Mouse (Mus musculus) thymus, postnatal 14 days (tissue): ENCODE results near the gene Rbpj.
"Not testable (repeated sequence)": the region's sequence is repeated elsewhere in the genome, so short reads cannot be mapped to it uniquely, and the experiment has no call there.

Experiments
- DNase-seq: peaks from one replicate; pipeline ENCODE4 v3.0.0; 2021

Rbpj gene

DNA sequence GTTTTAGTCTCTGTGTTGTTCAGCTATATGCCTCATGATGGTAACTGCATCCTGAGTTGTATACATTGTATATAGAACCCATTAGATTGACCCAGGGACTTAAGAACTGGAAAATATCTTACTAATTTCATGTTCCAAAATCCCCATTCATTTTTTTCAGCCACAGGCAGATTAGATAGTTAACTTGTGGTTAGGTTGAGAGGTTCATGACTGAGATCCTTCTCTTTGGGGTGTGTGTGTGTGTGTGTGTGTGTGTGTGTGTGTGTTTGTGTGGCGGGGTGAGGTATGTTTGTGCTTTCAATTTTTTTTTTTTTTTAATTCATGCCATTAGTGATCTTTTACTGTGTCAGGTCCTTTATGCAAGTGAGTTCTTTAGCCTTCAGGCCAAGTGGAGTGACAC lies 133.2 kb downstream of the Rbpj start:
- no peak for DNase-seq

DNA sequence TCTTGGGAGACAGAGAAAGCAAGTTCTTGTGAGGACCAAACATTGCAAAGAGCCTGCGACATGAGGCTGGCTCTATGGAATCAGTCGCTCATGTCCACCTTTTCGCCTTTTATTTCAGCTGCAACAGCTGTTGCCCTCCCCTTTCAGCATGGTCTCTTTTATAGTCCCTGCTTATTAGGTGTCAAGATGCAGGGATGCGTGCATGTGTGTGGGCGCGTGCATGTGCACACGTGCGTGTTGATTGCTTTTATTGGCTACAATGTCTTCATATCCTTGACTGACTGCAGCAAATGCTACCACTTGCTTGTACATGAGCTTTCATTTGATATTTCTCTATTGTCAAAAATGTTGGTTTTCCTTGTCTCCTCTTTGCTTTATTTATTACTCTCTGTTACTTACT lies 136.2 kb downstream of the Rbpj start:
- DNase-seq, result no peak

DNA sequence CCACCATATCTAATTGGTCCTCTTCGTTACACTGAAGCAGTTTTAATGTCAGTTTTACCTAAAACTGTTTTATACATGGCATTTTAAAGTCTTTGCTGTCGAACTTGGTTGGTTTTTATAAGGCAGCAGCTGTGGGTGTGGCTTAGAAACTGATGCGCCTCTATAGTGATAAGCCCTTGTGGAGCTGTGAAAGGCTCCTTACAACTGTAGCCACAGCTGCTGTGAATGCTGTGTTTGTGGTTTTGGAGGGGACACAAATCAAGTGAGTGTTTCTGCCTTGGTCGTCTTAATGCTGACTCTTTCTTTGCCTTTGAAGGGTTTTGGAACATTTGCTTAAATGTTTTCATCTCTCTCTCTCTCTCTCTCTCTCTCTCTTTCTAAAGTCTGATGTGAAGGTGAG lies 139.5 kb downstream of the Rbpj start:
- DNase-seq, result peak; percentile 9

DNA sequence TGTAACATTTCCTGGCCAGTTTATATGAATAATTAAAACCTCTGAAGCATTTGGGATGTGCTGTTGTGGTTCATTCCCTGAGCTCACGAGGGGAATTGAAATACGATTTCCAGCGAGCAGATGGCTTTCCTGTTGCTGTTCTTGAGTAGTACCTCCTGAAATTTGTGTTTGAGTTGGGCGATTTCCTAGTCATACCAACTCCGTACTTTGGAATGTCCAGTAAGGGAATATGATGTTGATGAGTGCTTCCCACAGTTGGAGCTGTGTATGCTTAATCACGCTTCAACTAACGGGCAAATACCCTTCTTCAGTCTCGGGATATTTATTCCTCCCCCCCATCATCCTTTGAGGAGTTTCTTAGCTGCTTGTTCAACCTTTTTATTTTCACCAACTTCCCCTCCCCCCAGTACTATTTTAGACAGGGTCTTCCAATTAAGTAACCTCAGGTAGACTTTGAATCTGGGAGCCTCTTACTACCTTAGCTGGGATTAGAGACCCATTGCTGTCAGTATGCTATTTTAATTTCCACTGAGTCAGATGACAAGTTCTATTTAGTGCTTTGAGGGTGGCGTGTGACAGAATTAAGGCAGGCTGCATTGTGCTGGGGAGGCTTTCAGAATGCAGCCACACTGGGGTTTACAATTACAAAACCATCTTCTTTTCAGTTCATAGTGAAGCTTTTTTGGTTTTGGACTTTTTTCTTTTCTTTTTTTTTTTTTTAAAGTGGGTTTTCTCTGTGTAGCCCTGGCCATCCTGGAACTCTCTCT lies 141.5 kb downstream of the Rbpj start:
- no peak for DNase-seq

DNA sequence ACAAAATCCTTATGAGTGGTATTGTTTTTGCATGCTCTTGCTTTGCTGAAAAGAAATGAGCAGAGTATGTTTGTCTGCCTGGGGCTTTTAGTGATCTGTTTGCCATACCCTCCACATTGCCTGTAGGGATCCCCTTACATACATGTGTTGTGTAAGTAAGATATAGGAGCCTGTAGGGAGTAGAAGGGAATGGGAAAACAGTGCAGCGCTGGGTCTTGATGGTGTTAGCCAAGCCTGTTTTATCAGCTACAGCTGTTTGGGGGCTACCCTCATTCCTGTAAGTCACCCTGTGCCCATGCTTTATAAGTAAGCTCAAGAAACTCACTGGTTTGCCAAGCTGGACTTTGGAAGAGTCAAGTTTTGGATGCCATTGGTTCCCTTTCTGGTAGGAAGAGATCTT lies 152.9 kb downstream of the Rbpj start:
- no peak for DNase-seq

DNA sequence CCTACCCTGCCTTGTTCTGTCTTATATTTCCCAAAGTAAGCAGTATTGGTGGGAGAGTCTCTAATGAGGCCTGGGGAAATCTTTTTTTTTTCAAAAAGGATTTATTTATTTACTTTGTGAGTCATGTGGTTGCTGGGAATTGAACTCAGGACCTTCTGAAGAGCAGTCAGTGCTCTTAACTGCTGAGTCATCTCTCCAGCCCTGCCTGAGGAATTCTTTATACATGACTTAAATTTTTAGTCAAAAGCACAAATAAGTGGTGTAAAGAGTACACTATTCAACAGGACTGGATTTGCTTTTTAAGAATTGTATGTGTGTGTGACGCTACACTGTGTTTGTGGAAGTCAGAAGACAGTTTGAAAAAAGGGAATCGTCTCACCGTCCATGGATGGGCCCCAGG lies 166.1 kb downstream of the Rbpj start:
- no peak for DNase-seq

DNA sequence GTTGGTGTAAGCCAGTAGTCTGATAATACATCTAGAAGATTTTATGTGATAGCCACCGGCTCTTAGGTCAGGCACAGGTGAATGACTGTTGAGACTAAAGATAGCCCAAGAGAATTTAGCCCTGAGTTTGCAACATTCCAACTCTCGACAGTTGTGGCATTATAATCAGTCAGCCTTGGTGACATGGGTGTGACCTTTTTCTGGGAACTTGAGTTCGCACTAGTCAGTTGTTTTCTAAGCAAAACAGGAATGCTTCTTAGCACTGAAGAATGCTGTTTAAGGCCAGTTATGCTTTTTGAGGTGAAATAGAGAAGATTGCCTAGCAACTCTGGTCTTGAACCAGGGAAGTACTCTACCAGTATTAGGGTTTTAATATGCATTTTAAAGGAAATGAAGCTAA lies 170.8 kb downstream of the Rbpj start:
- no peak for DNase-seq

DNA sequence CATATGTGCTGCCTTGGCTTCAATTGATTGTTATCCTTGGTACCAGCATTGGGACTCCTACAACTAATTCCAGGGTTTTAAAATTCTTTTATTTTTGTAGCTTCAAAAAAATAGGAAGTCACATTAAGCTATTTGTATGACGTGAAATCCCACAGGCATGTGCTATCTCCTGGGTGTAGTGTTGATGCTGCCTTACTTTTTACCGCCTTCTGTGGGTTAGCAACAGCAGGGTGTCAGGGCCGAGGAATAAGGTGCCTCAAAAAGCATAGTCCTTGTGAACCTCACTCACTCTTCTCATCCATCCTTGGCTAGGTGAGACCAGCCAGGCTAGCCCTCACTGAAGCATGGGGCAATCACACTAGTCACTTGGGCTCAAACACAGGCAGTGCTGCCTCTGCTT lies 171.3 kb downstream of the Rbpj start:
- DNase-seq, result no peak

DNA sequence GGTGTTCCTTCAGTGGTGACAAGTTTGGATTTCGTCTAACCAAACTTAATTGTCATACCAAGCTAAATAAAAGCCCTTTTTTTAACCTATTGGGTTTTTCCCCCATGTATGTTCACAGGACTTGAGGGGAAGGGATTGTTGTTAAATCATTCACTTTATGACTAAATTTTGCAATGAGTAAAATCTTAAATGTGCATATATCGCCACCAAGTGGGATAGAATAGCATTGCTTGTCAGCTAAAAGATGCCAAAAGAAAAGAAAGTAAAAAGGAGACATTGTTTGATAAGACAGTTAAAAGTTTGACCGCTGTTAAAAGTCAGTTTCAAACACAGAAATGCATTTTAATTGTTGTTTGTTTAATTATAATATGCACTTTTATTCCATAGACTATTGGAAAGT lies 172.7 kb downstream of the Rbpj start:
- DNase-seq, result peak; percentile 19

DNA sequence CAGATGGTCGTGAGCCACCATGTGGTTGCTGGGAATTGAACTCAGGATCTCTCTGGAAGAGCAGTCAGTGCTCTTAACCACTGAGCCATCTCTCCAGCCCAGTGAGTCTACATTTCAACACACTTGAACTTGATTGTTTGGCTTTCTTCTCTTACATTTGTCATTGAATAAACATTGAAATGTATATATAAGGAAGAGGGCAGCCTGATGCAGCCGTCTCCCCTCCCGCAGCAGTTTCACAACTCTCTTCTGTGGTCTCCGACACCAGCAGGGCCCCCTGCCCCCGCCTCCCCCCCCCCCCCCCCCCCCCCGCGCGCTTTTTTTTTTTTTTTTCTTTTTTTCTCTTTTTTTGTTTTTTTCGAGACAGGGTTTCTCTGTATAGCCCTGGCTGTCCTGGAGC lies 180.7 kb downstream of the Rbpj start:
- DNase-seq, result no peak

DNA sequence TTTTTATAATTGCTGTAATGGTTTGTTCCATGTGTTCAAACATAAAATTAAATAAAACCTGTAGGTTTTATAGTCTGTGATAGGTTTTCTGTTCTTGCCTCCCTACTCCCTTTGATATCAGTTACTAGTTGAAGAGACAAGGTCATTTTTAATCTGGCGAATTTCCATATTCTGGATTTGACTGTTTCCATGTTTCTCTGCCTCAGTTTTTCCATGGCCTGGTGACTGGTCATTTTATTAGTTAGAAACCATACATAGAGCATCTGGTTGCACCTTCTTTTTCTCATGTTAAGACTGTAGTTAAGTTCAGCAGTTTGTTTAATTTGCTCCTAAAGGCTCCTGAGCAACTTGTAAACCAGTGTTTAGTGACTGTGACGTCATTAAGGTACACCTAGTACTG lies 181.4 kb downstream of the Rbpj start:
- DNase-seq, result no peak

DNA sequence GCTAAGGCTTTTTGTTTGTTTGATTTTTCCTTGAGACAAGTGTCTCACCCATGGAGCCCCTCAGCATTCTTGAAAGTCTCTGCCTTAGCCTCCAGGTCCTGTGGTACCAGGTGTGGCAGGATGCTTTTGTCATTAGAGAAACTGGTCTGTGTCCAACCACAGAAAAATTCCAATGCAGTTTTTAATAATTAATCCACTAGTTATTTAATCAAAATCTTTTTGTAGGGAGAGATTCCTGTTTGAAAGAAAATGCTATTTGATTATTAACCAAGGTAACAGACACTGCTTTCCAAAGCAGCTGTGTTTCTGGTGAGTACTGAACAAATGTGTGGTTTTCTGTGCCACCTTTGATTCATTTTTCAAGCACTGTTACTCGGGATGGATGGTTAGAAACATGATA lies 190.6 kb downstream of the Rbpj start:
- DNase-seq, result no peak

DNA sequence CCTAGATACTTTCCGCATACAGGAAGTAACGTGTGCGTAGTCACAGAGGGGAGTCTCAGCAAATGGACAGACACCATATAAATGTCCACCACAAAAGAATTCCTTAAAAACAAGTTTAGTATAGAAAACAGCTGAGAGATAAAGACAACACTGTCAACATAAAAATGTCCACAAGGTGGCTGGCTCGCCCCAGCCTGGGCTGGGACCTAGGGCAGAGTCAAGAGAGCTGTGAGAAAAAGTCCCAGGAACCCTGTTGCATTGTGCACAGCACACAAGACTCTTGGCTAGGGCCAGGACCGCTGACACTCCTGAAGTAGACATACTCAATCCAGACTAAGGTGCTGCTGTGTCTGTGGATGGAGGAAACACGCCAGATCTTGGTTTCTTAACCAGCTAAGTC lies 192.0 kb downstream of the Rbpj start:
- no peak for DNase-seq

DNA sequence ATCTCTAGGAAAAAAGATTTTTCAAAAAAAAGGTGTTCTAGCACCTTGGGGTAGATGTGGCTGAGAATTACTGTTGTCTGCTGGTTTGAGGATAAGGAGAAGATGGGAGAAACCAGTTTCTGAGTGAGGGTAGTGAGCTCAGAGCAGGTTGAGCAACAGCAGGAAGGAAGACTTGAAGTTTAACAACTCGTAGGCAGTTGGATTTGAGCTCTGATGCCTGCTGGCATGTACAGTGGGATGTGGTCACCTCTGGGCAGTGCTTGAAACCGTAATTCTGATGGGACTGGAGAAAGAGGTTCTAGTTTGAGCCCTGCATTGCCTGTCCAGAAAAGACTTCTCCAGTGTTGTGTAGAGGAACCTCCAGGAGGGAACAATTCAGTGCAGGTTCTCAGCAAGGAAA lies 195.6 kb downstream of the Rbpj start:
- no peak for DNase-seq

DNA sequence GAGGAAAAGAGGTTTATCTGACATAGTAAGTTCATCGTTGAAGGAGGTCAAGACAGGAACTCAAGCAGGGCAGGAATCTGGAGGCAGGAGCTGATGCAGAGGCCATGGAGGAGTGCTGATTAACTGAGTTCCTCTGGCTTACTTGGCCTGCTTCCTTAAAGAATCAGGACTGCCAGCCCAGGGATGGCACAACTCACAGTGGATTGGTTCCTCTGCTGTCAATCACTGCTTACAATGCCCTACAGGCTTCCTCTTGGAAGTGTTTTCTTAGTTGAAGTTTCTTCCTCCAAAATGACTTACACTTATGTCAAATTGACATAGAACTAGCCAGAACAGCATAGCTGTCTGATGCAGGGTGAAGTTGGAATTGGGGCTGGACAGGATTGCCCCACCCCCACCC lies 196.5 kb downstream of the Rbpj start:
- no peak for DNase-seq

DNA sequence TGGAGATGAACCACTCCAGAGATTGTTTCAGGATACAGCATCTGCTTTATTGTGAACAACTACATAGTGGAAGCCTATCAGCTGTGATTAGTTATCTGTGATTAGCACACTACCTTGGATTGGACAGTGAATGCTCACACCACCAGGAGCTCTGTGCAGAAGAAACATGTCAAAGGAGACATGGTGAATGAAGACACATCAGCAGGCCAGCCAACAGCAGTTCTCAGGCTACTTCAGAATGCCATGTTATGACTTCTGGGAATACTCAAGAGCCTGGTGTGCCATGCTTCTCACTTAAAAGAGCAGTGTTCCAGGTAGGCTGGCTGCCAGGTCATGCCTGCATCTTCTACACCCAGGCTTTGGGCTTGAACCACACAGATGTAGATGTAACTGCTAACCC lies 197.7 kb downstream of the Rbpj start:
- DNase-seq, result no peak

DNA sequence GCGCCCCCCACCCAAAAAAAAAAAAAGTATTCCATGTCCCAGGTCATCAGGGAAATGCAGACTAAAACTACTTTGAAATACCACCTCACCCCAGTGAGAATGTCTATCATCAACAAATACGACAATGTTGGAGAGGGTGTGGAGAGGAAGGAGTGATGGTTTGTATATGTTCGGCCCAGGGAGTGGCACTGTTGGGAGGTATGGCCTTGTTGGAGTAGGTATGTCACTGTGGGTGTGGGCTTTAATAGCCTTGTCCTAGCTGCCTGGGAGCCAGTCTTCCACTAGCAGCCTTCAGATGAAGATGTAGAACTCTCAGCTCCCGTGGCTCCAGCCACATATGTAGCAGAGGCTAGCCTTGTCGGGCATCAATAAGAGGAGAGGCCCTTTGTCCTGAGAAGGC lies 202.1 kb downstream of the Rbpj start:
- DNase-seq, result no peak

DNA sequence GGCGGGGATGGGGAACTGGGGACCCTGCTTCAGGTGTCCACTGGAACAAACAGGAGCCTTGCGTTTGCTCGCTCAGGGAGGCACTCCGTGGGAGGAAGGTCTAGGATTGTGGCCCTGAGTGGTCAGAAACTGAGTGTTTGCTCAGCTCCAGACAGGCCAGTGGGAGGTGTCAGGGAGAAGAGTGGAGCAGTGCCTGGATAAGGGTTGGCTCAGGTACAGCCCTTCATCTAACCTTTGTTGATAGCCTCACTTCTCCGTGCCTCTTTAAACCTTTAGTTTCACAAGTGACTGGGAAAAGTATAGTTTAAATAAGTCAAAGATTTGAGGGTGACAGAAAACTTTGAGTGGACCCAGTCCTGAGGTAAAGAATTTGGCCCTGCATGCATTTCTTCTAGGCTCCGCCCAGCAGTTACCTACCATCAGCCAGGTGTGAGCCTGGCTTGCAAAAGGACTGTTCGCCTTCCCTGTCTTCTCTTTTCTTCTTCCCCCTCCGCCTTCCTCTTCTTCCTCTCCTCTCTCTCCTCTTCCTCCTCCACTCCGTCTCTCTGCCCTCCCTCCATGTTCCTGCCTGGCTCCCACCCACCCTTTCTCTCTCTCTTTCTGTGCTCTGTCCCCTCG lies 204.5 kb downstream of the Rbpj start:
- no peak for DNase-seq

DNA sequence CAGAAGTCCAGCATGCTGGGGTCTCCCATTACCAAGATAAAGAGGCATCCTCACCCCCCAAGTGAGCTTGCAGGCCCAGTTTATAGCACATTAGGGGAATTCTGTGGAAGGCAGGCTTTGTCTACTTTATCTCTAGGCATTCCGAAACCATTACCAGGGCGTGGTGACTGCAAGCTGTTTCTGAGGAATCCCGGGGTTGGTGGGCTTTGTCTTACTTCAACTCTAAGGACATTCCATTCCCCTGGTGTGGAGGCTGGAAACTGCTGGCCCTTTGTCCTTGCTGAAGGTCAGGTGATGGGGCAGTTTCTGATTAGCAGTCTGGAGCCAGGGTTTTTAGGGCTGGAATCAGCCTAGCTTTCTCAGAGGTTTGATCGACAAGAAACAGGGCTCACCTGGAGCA lies 205.6 kb downstream of the Rbpj start:
- no peak for DNase-seq

DNA sequence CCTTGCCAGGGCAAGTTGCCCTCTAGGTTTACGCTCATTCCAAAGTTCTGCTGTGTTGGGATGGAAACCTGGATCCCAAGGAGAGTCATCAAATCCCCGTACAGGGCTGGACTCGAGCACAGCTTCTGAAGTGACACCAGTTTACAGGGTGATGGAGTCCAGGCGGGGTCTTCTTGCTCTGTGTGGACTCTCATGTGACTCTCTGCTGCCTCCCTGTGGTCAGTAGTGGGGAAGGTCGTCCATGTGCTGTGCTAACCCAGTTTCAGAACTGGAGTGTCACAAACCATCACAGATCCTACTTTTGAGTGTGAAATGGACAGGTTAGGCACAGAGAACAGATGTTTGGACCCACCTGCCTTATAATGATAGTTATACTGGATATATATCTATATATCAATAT lies 206.4 kb downstream of the Rbpj start:
- DNase-seq, result peak; percentile 77

DNA sequence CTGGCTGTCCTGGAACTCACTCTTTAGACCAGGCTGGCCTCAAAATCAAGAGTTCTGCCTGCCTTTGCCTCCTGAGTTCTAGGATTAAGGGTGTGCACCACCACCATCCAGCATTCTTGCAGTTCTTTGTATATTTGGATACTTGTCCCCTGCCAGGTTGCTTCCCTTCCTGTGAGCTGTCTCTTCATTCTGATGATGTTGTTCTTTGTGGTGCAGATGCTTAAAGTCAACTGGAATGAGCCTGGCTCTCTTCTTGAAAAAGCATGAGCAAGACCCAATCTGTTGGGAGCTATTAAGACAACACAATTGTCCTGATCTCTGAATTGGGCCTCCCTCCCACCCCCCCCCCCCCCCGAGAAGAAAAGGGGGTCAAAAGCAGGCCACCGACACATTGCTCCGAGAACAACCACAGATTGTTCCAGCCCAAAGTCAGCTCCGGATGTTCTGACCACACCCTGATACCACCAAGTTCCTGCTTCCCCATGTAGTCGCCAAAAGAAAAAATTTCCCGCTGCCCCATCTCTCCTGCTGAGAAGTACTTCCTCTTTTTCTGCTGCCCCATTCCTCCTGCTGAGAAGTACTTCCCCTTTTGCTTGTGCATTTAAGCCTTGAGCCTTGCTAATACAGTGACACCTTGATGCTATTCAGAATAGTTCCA lies 207.7 kb downstream of the Rbpj start:
- not testable (repeated sequence) for DNase-seq

DNA sequence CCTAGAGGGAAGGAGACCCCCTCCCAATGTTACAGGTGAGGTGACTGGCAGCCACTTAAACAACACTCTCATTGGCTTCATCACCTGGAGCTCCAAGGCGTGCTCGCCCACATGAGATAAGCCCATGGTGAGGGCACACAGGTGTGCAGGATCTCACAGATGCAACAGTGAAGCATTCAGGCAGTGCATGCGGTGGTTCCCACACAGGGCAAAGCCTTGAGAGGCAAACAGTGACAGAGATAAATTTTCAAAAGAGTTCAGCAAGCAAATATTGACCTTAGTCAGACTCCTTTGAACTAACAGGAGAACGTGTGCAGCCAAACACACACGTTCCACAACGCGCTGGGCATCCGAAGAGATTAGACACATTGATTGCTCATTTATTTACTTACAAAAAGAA lies 210.7 kb downstream of the Rbpj start:
- no peak for DNase-seq

DNA sequence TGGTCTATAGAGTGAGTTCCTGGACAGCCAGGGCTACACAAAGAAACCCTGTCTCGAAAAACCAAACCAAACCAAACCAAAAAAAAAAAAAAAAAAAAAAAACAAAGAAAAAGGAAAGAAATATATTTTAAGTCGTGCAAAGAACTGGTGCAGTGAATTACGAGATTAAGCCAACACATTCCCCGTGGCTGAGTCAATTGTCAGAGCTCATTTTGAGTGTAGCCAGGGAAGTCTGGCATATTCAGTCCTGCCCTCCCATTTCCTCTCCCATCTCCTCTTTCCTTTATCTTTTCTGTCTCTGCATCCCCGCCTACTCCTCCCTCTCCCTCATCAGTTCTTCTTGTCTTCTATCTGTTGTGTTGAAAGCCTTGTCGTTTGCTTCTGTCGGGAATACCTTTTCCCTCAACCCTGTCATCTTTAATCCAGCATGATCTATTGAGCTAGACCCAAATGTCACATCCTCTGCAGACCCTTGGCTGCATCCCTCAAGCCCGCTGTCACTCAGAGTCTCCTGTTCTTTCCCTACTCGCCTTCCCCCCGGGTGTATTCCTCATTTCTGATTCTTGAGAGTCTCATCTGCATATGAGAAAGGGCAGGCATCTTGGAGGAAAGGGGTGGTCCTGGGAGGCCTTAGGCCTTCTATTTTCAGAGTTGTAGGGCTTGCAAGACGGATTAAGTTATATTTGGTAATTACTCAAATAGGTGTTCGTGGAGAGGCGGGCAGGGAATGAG lies 212.2 kb downstream of the Rbpj start:
- no peak for DNase-seq

DNA sequence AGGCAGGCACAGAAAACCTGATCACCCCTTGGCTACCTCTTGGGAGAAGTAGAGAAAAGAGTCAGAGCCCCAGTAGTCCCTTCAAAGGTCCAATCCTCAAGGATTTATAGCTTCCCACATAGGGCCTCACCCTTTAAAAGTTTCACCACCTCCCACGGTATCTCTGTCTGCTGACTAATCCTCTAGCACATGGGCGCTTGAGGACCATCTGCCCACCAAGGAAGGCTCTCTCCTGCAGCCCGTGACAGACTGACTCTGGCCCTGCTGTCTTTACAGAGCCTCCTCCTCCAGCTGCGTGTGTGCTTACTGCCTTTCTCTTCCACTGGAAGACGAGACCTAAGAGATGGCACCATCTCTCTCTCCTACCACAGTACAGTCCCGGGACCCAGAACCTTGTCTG lies 213.7 kb downstream of the Rbpj start:
- no peak for DNase-seq
